Mouse (Mus musculus): ENCODE results near the gene Hook1.

- no peak for TF ChIP-seq POLR2A (IDR thresholded peaks at IDR 0.05; ENCODE audit: borderline replicate concordance, extremely low read depth, low read depth, low read length)
- TF ChIP-seq CTCF (IDR thresholded peaks at IDR 0.05; ENCODE audit: insufficient read depth, low read length): no peak
These were observed 32.5 kb upstream of the Hook1 start for GRCm38 (mm10) chr4:95934384-95935035.
